Mouse (Mus musculus): Measurements from ENCODE around the gene Eomes.

The Eomes gene

DNA sequence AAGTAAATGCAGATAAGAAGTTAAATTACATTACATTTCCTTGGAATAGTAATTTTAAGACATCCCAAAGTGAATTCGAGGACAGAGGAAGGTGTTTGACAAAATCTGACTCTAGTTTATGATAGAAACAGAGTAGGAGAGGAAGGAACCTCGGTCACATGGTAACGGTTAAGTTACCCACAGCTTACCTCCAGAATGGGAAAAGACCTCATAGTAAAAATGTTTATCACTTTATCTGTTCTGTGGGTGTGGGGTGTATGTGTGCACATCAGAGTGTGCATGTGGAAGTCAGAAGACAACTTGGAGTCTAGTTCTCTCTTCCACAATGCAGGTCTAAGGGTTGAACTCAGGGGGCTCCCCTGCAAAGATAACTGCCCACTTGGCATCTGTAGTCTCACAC, 38.1 kb downstream of the Eomes start:
- in situ Hi-C loops (cut with MboI, MseI) = no loop called here

DNA sequence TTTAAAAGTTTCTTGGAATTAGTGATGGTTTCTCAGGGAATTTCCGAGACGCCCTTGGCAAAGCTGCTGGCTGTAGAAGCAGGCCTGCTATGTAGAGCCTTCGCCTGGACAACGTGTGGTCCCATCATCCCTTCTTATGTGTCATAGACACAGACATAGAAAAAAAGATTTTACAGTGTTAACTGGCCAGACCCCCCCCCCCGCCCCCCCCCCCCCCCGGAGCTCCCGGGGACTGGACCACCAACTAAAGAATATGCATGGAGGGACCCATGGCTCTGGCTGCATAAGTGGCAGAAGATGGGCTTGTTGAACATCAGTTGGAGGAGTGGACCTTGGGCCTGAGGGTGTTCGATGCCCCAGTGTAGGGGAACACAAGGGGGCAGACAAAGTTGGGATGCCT, 39.6 kb downstream of the Eomes start:
- in situ Hi-C loops (cut with MboI, MseI) = no loop called here

DNA sequence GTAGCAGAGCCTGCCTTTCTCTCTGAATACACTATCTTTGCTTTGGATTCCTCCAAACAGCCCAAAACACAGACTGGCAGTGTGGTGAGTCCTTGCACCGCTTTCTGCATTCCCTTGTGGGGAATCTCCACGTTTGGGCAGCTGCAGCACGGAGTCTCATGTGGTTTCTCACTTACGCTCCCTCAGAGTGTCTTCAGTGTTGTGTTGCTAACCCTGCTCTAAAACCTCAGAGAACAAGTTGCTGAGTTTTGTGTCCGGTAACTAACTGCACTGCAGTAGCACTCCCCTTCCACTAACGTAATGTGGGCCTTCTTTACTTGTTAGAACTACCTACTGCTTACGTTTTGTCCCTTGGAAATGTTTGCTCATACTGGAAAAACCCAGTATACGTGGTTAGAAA, 41.1 kb downstream of the Eomes start:
- in situ Hi-C loops (cut with MboI, MseI) = no loop called here

DNA sequence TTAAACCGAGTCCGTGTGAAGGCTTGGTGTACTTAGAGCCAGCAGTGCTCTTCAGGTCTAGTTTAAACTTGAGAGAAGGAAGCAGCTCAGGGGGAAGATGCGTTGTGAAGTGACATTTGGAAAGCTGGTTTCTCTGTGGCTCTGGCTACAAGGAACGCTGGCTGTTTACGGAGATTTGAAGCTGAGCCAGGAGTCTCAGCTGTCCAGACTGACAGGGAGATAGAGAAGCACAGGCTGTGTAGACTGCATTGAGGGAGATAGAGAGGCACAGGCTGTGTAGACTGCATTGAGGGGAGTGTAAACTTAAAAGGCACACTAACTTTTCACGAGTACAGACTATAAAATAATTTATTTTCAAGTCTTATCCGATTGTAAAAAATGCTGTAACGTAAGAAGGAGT, 42.0 kb downstream of the Eomes start:
- in situ Hi-C loops (cut with MboI, MseI) = no loop called here

DNA sequence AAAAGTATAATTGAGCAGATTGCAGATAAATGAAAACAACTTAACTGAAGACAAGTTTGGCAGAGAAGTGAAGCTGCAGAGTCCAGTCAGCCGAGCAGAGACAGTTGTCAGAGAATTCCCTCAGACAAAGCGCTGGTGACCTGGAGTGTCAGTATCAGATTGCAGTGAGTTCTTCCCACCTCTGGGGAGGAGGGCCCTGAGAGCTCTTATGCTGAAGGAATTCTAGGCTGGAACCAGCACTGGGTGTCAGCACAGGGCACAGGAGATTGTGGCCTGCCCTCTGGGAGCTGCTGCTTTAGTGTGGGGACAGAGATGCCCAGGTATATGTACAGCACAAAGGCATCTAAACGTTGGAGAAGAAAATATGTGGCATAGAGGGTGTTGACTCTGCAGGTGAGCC, 42.8 kb downstream of the Eomes start:
- in situ Hi-C loops (cut with MboI, MseI) = no loop called here

DNA sequence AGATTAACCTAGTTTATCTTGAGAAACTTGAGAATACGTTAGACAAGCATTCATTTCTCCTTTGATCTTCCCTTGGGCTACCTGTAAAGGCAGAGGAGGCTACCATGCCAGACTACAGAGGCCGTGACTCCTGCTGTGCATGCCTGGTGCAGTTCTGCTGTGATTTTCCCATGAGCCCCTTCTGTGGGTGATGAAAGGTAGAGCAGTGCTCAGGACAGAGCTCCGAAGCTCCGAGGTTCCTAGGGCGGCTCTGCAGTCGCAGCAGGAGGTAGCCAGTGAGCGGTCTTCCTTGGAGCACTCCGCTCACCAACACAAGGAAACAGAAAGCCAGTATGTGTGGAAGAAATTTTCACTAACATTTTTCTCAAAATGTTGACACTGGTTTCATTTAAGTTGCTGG, 43.6 kb downstream of the Eomes start:
- in situ Hi-C loops (cut with MboI, MseI) = no loop called here

DNA sequence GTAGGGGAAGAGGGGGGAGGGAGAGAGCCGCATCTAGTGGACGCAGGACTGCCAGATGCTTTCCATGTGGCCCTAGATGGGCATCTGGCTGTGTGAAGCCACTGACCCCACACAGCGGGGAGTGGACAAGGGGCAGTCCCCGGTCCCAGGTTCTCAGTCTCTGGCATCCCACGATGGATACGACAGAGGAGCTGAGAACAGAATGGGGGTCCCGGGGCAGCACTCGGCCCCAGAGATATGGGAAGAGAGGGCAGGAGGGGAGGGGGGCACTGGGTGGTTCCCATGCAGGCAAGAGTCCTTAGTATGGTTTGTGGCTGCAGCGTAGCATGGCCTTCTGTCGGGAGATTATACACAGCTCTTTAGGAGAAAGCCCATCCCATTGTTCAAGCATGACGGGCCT, 45.7 kb downstream of the Eomes start:
- in situ Hi-C loops (cut with MboI, MseI) = no loop called here

DNA sequence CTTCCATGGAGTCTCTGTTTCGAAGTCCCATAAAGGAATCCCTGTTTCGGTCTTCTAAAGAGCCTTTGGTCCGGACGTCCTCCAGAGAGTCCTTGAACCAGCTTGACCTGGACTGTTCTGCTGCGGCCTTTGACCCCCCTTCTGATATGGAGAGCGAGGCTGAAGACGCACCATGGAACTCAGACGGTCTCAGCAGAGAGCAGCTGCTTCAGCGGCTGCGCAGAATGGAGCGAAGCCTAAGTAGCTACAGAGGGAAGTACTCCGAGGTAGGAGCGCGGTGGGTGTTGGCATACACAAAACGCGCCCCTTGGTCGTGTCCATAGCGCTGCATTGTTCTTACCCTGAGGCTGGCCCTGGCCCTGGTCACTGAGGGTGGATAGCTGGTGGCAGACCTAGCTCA, 49.0 kb downstream of the Eomes start:
- in situ Hi-C loops (cut with MboI, MseI) = no loop called here

DNA sequence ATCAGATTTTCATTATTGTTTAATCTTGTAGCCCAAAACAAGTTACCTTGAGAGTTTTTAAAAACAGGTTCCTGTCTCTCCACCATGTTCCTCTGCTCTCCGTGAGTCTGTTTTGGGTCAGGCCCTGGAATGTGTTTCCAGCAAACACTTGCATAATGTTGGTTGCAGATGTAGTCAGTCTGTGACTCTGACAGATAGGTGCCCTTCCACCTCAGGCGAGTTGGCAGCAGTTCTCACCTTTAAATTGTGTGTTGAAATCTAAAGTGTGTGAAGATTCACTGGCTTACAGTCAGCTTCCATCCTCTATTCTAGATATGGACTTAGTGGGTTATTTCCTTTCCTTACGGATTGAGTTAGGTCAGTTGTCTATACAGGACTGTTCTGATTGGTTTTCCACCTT, 51.8 kb downstream of the Eomes start:
- in situ Hi-C loops (cut with MboI, MseI) = no loop called here

DNA sequence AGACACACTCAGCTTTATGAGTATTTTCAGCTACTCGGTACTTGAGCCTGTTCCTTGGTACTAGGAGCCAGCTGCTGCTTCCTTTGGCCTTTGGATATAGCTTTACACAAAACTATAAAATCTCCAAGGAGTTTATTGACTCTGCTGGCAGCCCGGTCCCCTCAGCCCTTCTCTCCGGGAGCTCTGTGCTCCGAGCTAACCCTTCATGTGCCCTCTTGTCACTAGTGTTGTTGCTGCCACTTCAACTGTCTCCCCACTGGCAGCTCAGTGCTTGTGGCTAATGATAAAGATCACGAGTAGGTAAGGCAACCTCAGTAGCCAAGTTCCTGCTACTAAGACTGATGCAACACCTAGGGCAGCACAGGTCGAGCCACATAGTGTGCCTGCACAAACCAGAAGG, 52.7 kb downstream of the Eomes start:
- in situ Hi-C loops (cut with MboI, MseI) = no loop called here

DNA sequence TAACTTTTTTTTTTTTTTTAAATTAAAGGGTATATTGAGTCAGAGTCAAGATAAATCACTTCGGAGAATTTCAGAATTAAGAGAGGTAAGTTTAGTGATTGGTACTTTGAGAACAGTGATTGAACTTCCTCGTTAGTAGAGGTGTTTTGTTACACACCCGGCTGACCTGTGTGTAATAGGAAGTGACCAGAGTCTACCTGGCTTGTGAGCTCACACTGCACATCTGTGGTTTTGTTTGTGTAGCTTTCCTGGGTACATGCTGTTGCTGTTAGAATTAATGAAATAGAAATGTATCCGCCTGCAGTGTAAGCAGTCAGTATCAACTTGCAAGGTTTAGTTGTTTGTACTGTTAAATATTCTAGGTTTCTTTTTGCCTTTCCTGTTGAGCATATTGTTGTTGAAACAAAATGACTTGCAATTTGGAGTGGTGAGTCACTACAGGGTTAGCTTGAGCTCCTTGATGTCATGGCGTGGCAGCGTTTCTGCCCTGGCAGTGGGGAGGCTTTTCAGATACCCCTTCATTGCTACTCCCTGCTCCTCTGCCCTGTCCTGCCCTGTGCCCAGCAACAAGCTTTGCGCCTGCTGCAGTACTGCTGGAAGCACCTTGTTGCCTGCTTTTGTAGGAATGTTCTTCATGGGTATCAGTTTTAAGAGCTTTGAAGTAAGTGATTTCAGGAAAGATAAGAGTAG, 54.6 kb downstream of the Eomes start:
- in situ Hi-C loops (cut with MboI, MseI) = no loop called here

All from regulatory T cell (primary cell).